Mouse (Mus musculus): ENCODE measurements around the gene Efcab12. TPM values are rescaled to one million over a fixed set of nuclear protein-coding genes. Genes with fewer than 3 reads are reported as not detected.
"Not testable (repeated sequence)": the region's sequence is repeated elsewhere in the genome, so short reads cannot be mapped to it uniquely, and the experiment has no call there.

Efcab12 gene
- polyA plus RNA-seq (2012; rRNA removed) = 5.4 and 5.5 TPM in 2 replicates

DNA sequence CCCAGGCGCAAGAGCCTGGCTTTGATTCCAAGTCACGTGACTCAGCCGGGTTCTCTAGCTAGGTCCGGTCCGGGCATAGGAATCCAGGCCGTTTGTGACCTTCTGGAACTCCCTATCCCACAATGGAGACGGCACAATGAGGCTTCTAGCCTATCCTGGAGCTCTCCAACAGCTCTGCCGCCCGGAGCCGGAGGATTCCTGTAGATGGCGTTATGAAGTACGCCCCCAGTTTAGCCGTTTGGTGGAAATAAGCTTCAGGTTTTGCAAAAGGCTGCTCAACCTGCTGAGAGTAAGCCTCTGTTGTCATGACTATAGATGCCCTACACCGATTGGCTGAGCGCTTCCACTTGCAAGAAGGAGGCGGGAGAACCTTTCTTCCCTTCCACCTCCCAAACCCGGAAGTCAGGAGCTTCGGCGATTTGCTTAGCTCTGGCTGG lies at the start of gene Efcab12:
Efcab12 (minus strand) TSS at position 252 of the 437 bp plus-strand sequence.
- peak; percentile 60 to 85 for DNase-seq (ENCODE audit: extremely low spot score in 1 of 2, low spot score in 1 of 2)

DNA sequence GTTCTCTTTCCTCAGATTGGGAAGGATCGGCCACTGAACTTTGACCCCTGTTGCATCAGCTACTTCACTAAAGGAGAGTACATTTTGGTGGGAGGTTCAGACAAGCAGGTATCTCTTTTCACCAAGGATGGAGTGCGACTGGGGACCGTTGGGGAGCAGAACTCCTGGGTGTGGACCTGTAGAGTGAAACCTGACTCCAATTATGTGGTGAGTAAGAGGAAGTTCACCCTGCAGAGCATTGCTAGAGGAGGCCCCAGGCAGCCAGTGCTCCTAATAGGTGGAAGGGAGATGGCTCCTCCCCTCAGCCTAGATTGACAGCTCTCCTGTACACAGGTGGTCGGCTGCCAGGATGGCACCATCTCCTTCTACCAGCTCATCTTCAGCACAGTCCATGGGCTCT lies 48.7 kb upstream of the Efcab12 start:
- DNase-seq (ENCODE audit: extremely low spot score in 1 of 2, low spot score in 1 of 2) = no peak

DNA sequence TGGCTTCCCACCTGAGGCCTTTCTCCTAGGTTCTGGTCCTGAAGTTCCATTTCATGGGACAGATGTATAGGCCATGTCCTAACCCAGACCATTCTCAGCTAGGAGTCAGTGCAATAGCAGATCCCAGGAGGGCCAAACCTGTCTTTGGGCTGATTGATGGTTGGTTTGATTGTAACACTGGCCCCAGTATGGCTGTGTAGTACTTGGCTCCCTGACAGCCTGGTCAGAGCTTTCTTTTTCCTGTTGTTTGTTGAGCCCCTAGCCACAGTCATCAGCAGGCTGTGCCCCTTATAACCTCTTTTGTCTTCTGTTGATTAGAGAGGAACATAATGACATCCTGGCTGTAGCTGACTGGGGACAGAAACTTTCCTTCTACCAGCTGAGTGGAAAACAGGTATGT lies 45.8 kb upstream of the Efcab12 start:
- no peak for DNase-seq (ENCODE audit: extremely low spot score in 1 of 2, low spot score in 1 of 2)

DNA sequence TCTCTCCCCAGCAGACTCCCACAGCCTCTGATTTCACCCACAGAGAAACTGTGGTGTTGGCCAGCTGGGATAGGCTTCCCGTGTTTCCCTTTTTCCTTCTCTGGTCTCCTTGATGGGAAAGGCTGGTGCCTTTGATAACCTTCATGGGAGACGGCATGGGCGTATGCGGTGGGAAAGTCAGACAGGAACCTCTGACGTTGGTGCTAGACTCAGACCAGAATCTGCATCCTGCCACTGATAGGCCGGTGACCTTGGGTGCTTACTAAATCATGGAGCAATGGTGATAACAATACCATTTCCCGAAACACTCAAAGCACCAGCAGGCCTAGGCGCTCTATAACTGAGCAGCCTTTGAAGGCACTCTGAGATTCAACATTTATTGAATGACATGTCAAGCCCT lies 42.5 kb upstream of the Efcab12 start:
- no peak for DNase-seq (ENCODE audit: extremely low spot score in 1 of 2, low spot score in 1 of 2)

DNA sequence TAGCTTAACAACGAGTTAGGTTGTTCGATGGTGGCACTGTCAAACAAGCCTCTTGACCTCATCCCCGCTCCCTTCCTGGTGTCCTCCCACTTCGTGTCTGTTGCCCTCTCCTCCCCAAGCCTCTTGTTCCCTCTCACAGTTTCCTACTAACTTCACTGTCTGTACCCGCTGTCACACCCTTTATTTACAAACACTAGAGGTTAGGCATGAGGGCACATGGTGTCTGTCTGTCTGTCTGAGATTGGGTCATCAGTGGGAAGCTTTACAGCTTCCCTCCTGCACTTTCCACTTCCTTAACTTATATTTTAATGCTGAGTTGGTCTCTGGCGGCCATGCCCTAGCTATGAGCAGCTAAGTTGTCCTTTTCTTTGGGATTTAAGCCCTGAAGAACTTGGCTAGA lies 41.5 kb upstream of the Efcab12 start:
- no peak for DNase-seq (ENCODE audit: extremely low spot score in 1 of 2, low spot score in 1 of 2)

DNA sequence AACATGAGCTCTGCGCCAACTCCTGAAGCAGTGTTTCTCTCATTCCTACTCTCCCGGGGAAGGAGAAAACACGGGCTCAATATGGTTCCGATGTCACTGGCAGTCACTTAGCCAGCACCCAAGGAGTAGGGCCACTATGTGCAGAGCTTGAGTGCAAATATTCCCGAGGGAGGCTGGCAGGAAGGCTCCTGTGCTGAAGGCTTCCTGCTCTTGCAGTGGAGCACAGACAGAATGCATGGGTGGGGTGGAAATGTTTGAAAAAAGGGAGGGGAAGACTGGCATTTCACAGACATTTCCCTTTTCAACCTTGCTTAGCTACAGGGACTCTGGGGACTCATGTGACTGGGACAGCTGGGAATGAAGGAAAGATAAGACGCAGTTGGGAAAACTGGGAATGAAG lies 40.5 kb upstream of the Efcab12 start:
- no peak for DNase-seq (ENCODE audit: extremely low spot score in 1 of 2, low spot score in 1 of 2)

DNA sequence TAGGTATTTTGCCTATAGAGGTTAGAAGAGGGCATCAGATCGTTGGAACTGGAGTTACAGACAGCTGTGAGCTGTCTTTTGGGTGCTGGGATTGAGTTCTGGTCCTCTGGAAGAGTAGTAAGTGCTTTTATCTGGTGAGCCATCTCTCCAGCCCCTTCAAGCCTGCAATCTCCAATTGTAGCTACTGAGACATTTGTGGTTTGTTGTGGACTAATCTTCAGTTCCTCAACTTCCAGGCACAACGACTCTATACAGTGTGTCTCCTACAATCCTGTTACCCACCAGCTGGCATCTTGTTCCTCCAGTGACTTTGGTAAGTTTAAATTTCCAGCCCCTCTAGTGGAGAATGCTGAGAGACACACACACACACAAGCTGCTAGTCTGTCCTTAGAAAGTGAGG lies 39.0 kb upstream of the Efcab12 start:
- no peak for DNase-seq (ENCODE audit: extremely low spot score in 1 of 2, low spot score in 1 of 2)

DNA sequence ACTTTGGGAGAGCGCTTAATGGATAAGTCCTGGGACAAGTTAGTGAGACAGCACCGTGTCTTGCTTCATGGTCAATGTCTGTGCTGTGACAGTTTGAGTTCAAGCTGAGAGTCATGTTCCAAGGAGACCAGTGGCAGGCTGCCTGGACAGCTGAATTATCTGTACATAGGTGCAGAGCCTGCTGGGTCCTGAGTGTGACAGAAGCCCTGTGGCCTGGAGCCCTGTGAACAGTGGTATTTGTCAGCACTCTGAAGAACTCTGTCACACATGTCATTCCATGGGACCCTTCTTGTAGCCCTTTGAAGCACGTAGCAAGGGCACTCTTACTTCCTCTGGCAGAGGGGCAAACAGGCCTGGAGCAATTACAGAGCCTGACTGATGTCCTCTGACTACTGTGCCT lies 33.1 kb upstream of the Efcab12 start:
- not testable (repeated sequence) for DNase-seq (ENCODE audit: extremely low spot score in 1 of 2, low spot score in 1 of 2)

DNA sequence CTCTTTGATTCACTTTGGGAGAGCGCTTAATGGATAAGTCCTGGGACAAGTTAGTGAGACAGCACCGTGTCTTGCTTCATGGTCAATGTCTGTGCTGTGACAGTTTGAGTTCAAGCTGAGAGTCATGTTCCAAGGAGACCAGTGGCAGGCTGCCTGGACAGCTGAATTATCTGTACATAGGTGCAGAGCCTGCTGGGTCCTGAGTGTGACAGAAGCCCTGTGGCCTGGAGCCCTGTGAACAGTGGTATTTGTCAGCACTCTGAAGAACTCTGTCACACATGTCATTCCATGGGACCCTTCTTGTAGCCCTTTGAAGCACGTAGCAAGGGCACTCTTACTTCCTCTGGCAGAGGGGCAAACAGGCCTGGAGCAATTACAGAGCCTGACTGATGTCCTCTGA lies 28.9 kb upstream of the Efcab12 start:
- DNase-seq (ENCODE audit: extremely low spot score in 1 of 2, low spot score in 1 of 2) = not testable (repeated sequence)

DNA sequence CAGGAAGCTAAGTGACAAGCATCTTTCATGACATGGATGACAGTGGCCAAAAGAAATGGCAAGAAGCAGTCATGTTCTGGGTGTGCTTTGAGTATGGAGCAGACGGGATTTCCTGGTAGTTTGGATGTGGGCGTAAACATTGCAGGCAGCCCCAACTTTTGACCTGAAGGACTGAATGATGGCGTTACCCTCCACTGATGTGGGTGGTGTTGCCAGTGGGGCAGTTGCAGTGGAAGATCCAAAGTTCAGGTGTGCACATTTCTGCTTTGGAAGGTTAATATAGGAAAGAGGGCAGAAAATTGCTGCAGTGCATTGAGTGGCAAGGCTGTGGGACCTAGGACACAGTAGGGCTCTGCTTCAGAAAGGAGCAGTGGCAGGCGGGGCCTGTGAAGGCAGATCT lies 27.0 kb upstream of the Efcab12 start:
- no peak for DNase-seq (ENCODE audit: extremely low spot score in 1 of 2, low spot score in 1 of 2)

DNA sequence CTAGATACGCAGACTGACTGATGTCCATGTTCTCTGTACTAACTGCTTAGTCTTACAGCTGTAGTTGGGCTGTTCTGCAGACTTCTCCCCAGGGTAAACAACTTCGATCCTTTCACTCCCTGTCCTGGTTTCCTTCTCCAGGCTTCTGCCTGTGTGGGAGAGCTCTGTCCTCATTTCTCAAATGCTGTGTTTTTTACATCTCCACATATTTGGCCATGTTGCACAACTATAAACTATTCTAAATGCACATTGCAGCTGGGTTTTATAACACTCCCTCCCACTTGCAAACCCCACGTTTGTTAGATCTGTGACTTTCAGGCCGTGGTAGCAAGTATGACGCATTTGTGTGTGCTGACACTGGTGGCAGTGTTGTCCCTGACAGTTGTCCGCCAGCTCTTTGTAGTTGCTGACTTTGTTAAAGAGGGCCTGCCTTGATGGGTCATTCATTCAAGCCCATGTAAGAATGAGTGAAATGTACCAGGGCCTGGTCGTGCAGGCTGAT lies 25.2 kb upstream of the Efcab12 start:
- peak; percentile 78 to 81 for DNase-seq (ENCODE audit: extremely low spot score in 1 of 2, low spot score in 1 of 2)

DNA sequence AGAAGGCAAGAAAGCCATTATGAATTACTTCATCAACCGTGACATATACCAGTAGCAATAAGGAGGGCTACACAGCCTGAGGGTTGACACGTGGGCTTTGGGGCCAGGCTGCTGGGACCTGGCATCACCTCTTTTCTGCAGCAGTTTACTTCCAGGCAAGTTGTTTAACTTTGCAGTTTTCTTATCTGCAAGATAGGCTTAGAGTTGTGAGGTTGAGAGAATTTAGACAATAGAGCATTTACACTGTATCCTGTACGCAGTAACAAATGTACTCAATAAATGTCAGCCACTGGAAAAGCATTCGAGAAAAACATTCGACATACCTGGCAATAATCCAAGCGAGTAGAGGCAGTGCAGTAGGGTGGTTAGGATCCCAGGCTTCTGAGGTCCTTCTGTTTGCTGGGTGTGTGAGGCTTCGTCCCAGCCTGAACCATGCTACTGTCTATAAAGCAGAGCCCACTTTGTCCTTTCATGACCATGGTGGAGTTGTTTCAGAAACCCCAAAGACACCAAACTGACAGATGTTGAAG lies 21.9 kb upstream of the Efcab12 start:
- no peak for DNase-seq (ENCODE audit: extremely low spot score in 1 of 2, low spot score in 1 of 2)

DNA sequence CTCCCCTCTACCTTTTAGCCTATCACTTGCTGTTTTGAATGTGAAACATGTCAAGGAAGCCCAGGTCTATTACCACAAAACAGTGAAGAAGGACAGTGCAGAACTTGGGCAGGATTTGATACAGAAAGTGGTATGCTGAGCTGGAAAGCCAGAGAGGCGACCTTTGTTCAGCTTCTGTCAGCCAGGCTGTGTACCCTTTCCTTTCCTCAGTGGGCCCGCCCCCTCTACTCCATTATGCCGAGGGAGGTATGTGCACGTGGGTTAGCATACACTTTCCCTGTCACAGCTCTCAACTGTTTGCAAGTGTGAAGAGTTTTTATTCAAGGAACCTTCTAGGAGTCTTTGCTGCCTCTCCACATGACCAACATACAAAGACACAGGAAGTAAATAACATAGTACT lies 21.0 kb upstream of the Efcab12 start:
- no peak for DNase-seq (ENCODE audit: extremely low spot score in 1 of 2, low spot score in 1 of 2)

DNA sequence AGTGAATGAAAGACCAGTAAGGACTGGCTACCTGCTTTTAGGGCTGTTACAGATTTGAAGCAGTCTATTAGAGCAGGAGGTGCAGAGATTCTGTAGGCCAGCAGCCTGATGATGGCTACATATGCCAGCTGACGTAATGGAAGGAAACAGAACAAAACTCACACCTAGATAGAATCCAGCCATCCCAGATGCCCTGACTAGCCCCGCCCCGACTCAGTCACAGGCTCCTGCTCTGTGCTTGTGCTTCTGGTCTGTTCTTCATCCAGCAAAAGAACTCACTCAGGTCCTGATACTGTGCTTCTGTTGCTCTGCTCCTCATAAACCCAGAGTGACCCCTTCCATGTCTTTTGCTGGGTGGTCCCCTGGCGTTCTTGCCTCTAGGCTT lies 18.1 kb upstream of the Efcab12 start:
- DNase-seq (ENCODE audit: extremely low spot score in 1 of 2, low spot score in 1 of 2) = no peak

DNA sequence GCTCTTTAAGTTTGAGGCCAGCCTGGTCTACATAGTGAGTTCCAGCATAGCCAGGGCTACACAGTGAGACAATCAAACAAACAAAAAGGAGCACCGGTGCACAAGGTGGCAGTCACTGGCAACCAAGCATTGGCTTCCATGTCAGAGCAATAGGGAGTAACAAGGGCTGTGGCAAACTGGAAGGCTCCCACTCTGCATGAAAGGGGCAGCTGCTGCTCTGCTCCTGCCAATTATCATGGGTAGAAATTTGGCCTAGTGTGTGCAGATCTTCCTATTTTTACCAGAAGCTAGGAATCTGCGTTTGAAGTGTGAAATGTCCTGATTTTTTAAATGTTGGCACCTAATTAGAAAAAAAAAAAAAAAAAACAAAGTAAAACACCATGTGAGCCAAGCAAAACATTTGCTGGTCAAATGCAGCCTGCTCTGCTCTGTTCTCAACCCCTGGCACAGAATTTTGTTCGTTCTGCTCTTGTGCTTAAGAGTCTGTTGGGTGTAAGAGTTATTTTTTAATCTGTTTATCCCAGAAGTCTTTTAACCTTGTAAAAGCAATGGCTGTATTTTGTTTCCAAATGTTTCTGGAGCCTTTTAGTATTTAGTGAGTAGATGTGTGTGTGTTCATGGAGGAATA lies 17.6 kb upstream of the Efcab12 start:
- no peak for DNase-seq (ENCODE audit: extremely low spot score in 1 of 2, low spot score in 1 of 2)

DNA sequence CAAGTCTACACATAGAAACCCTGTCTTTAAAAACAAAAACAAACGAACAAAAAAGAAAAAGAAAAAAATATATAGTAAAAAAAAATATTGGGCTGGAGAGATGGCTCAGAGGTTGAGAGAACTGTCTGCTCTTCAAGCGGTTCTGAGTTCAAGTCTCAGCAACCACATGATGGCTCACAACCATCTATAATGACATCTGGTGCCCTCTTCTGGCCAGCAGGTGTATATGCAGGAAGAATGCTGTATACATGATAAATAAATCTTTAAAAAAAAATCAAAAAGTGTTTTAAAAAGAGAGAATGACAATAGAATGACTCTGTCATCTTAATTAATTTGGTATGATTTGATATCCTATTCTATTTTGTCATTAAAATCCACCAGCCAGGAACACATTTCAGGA lies 16.2 kb upstream of the Efcab12 start:
- DNase-seq (ENCODE audit: extremely low spot score in 1 of 2, low spot score in 1 of 2) = no peak

DNA sequence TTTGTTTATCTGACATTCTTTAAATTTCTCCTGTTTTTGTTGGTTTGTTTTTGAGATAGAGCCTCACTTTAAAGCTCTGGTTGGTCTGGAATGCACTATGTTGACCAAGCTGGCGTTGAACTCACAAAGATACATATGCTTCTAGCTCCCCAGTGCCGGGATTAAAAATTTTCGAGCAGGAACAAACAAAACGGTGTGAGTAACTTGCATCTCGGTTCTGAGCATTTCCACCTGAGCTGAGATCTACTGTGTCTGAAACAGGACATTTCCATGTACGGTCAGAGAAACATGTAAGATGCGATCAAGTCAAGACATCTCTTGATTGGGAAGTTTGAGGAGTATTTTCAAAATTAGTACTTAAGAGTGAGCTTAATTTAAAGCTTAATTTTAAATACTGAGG lies 15.8 kb upstream of the Efcab12 start:
- no peak for DNase-seq (ENCODE audit: extremely low spot score in 1 of 2, low spot score in 1 of 2)

DNA sequence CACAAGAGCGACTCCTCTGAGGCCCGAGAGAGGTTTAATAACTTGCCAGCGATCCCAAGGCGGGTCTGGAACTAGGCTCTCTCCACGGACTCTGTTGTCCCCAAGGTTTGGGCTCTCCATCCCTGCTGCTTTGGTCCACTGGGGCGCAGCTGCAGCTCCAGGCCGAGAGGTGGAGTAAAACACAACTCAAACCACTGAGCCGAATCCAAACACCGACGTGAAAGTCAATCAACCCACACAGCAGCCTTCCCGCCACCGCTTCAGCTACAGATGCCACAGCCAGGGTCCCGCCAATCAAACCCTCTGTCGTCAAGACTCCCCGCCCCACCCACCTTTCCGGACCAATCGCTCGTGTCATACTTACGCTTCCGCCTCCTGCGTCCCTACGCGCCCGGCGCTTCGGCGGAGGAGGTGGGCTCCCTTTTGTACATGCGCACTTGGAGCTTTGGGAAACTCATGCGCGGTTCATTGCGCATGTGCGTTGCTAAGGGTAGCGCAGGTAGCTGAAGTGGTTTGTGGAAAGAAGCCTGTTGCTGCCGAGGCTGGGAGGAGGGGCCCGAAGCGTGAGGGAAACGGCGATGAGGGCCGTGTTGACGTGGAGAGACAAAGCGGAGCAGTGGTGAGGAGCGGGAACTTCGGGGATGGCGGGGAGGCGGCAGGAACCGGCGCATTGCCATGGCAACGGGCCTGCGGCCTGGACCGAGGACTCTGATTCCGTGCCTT lies 15.0 kb upstream of the Efcab12 start, which contains the start of the genes Mbd4 and Ift122:
Mbd4 (minus strand) TSS at position 281 of the 723 bp plus-strand sequence.
Ift122 (plus strand) TSS at position 380 of the 723 bp plus-strand sequence.
- DNase-seq (ENCODE audit: extremely low spot score in 1 of 2, low spot score in 1 of 2) = peak; percentile 98 to 99

DNA sequence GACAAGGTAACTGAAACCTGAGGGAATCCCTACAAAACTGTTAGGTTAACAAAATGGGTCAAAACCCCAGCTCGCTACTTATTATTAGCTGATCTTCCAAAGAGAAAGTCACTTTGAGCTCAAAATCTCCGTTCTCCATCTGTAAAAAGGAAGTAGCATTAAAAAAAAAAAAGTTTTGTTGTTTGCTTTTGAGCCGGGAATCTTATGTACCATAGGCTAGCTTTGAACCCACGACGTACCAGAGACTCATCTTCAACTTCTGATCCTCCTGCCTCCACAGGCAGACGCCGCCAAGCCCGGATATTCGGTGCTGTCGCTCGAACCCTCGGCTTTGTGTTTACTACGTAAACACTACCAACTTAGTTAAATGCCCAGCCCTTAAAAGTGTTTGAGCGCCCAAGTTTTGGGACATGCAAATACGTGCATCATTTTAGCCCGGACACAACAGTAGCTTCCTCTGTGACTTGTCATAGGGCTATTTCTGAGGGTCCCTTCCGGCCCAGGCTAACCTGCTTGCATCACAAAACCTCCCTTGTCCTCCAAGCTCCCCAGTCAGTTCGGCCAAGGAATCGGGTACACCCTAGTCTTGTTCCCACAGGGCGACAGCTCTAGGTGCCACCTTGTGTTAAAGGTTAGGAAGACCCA lies 14.4 kb upstream of the Efcab12 start:
- no peak for DNase-seq (ENCODE audit: extremely low spot score in 1 of 2, low spot score in 1 of 2)

DNA sequence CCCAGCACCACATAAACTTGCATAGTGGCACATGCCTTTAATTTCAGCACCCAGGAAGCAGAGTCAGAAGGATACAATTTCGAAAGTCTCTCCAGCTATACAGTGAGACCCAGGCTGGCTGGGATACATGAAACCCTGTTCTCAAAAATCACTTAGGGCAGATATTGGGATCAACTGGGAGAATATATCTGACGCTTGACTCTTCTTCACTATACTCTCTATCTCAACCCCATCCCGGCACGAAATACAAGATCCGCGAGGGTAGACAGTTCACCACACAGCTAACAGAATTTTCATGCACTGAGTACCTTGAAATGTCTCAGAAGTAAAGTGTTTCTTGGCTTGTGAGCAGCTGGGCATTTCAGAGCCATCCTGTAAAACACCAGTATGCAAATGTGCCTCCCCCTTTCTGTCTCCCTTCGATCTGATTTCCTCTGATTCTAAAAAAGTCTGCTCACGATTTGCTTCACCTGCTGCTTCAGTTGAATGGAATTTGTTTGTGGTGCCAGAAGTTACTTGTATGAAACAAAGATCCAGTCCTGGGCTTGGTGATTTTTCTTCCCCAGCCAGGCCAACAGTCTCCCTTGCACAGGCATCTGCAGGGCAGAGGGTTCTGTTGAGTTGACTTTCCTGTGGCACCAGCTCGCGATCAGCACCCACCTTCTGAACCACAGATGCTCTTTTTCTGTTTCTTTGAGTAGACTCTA lies 10.5 kb upstream of the Efcab12 start:
- DNase-seq (ENCODE audit: extremely low spot score in 1 of 2, low spot score in 1 of 2) = no peak
